Mouse (Mus musculus): ENCODE measurements around the gene Dhx37.
A peak's percentile ranks its signal among the peaks of the same experiment; 100 is the strongest.

DNA sequence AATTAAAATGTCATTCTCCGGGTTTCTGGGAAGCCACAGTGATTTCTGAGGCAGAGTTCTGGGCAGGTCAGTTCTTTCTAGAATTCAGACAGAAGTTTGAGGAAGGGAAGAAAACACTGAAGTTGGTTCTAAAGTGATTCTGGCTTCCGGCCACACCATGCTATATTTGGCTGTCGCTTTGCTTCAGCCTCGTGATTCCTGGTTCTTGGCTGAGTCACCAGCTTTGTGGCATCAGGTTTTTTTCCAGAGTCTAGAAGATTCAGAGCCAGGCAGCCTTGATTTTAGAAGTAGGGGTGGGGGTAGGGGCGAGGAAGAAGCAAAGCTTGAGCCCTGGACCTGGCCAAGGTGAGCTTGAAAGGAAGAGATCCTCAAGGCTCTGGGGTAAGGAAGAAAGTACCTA lies 42.3 kb downstream of the Dhx37 start:
- TF ChIP-seq POLR2A (IDR thresholded peaks at IDR 0.05; ENCODE audit: insufficient read depth, low read depth, low read length) (0 out of 2 replicates have a peak, but pooled peaks have one; percentile 31), CTCF (IDR thresholded peaks at IDR 0.05) (no peak)
